Mouse (Mus musculus) stomach, embryonic 15.5 days (tissue): ENCODE measurements around the gene Pomt1. TPM values are rescaled to one million over a fixed set of nuclear protein-coding genes. Genes with fewer than 3 reads are reported as not detected.

Experiments used
- ATAC-seq: fragments of 200-750 bp; cut with Nextera tagmentation; 2 replicates; pipeline ENCODE4 v1.8.0; 2017; ENCODE audit warnings: low read depth, moderate number of reproducible peaks, moderate TSS enrichment; ENCODE audit not compliant: insufficient read depth, low FRiP score
- H3K27ac ChIP-seq: fragments of 300-500 bp; sonication (generic); 2 replicates; pipeline ENCODE4 v1.5.1; 2015; ENCODE audit warnings: mild to moderate bottlenecking, inconsistent platforms
- H3K27me3 ChIP-seq: fragments of 300-500 bp; sonication (generic); replicated peaks from 2 replicates; pipeline ENCODE4 v1.6.1; 2015; ENCODE audit warnings: inconsistent platforms
- H3K36me3 ChIP-seq: fragments of 300-500 bp; sonication (generic); 2 replicates; pipeline ENCODE4 v1.6.1; 2015; ENCODE audit warnings: inconsistent platforms
- H3K4me1 ChIP-seq: fragments of 300-500 bp; sonication (generic); 2 replicates; pipeline ENCODE4 v1.6.1; 2015; ENCODE audit warnings: inconsistent platforms
- H3K4me2 ChIP-seq: fragments of 300-500 bp; sonication (generic); 2 replicates; pipeline ENCODE4 v1.6.1; 2015; ENCODE audit warnings: mild to moderate bottlenecking, inconsistent platforms
- H3K4me3 ChIP-seq: fragments of 300-500 bp; sonication (generic); replicated peaks from 2 replicates; pipeline ENCODE4 v1.5.1; 2015; ENCODE audit warnings: inconsistent platforms
- H3K9ac ChIP-seq: fragments of 300-500 bp; sonication (generic); 2 replicates; pipeline ENCODE4 v1.6.1; 2015; ENCODE audit warnings: inconsistent platforms
- H3K9me3 ChIP-seq: fragments of 300-500 bp; sonication (generic); 2 replicates; pipeline ENCODE4 v1.6.1; 2016; ENCODE audit warnings: inconsistent platforms
- WGBS: fragments of 180-500 bp; shearing (Covaris S2); methylation state at CpG from one replicate; pipeline ENCODE4 v1.1.7; 2015; 5-methylcytosine and 5-hydroxymethylcytosine counted together
- polyA plus RNA-seq: library from polyadenylated mRNA; unstranded; fragments of >200 nt; fragmentation: Nextera tagmentation; extraction: Ambion mirVana; gene quantifications from 2 replicates; pipeline ENCODE4 v1.2.1, GENCODE M21; 2015

Pomt1 gene
- polyA plus RNA-seq, 1 experiment from 2014 or later, result 23.5 TPM

- H3K36me3 ChIP-seq, result peaks cover 32% of the 10 kb centered on the region
- 81% methylated on average over 11 of the region's 11 CpGs for WGBS
- no peak overlapping the region for H3K4me3 ChIP-seq
- peaks cover 16% of the 10 kb centered on the region for H3K4me1 ChIP-seq
- H3K9ac ChIP-seq, result no peak overlapping the region
- no peak for ATAC-seq
- no peak overlapping the region for H3K4me2 ChIP-seq
- no peak overlapping the region for H3K27ac ChIP-seq
- no peaks in the 10 kb centered on the region for H3K9me3 ChIP-seq
- no peaks in the 10 kb centered on the region for H3K27me3 ChIP-seq
Observed at GRCm38 (mm10) chr2:32256273-32256672, 19.9 kb downstream of the Pomt1 start.

DNA sequence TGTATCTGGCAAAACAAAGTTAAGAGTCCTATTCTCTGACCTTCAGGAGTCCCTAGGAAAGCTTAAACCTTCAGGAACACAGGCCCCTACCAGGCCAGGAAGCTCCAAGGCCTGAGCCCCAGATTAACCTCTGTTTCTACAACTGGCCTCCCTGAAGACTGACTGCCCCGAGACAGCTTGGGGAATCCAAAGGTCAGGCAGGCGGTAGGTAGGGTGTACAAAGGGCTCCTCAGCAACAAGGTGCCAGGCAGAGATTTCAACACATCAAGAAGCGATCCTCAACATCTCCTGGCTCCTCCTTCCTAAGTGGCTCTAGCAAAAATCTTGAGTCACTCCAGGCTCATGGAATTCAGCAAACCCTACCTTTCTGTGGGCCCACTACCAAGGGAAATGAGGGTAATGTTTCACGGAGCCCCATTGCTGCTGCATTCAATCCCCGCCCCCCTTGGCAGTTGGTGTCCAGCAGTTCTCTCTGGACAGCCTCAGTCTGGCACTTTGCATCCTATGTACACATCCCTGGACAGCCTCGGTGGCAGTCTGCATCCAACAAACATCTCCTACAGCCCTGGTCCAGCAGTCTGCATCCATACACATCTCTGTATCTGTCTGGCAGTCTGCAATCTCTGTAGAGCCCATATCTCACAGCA, 22.6 kb downstream of the Pomt1 start:
- Histone ChIP-seq H3K36me3 (peaks cover 19% of the 10 kb centered on the region; the same call in 1 of the 2 replicates), H3K4me2 (peak overlapping the region; percentile 76), H3K27ac (peak overlapping the region; percentile 67), H3K4me3 (peak overlapping the region; percentile 90), H3K4me1 (peaks cover 12% of the 10 kb centered on the region), H3K9ac (peak overlapping the region; percentile 89), H3K27me3 (no peaks in the 10 kb centered on the region), H3K9me3 (no peaks in the 10 kb centered on the region)
- ATAC-seq, result no peak
- WGBS, result 50% methylated on average over 6 of the region's 6 CpGs

DNA sequence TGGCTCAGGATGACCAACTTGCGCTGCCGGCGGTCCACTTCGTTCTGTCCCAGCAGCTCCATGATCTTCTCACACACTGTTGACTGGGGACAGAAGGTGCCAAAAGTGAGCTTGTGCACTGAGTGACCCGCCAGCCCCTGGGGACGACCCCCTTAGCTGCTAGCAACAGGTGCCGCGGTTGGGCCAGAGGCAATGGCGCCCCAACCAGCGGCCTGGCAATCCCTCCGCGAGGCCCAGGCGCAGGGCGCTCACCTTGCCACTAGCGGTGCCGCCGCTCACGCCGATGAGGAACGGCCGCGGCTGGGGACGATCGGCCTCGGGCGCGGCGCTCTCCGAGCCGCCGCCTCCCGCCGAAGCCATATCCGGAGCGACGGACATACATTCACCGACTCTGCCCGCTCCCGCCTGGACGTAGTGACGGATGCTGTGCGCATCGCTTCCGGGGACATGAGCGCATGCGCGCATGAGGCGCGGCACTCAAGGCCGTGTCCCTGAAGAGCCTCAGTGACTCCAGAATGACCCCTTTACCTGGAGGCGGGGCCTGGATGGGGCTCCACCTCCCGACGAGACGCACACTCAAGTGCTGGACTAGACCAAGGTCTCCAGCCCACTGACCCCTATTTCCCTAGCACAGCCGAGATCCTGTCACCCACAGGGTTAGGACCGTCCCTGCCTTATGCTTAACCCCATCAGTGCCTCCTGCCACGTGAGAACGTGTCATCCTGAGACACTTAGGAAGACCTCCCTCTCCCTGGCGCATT, 23.4 kb downstream of the Pomt1 start, which contains the start of gene Uck1:
Gene Uck1, minus strand, starts transcription at position 503 of the 761 bp plus-strand sequence.
- Histone ChIP-seq H3K4me3 (peak within 1 kb of the TSS; percentile 90), H3K9me3 (no peaks in the 10 kb centered on the region), H3K27ac (peak within 1 kb of the TSS; percentile 67), H3K36me3 (peaks cover 10% of the 10 kb centered on the region; the same call in 1 of the 2 replicates), H3K9ac (peak within 1 kb of the TSS; percentile 89), H3K4me2 (peak within 1 kb of the TSS; percentile 76), H3K27me3 (no peaks in the 10 kb centered on the region), H3K4me1 (peaks cover 12% of the 10 kb centered on the region)
- WGBS, result 1% methylated on average over 59 of the region's 59 CpGs
- ATAC-seq, result peak; percentile 92

DNA sequence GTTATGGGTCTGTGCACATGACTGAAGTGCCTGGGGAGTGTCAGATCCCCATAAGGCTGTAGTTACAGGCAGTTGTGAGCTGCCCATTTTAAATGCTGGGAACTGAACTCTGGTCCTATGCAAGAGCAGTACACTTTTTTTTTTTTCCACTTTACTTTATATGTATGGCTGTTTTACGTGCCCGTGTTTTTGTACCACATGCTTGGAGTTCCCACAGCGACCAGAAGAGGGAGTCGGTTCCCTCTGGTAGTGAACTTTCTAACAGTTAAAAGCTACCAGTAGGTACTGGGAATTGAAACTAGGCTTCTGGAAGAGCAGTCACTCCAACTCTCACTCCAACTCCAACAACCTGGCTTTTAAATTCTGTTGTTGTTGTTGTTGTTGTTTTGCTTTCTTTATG, 24.2 kb downstream of the Pomt1 start:
- H3K27ac ChIP-seq, result no peak overlapping the region
- H3K4me1 ChIP-seq, result peaks cover 12% of the 10 kb centered on the region
- H3K4me3 ChIP-seq, result no peak overlapping the region
- H3K4me2 ChIP-seq, result peak overlapping the region; percentile 76; the same call in 1 of the 2 replicates
- no peak overlapping the region for H3K9ac ChIP-seq
- H3K36me3 ChIP-seq, result peaks cover 10% of the 10 kb centered on the region; the same call in 1 of the 2 replicates
- no peaks in the 10 kb centered on the region for H3K9me3 ChIP-seq
- no peaks in the 10 kb centered on the region for H3K27me3 ChIP-seq
- WGBS, result 35% methylated on average over 4 of the region's 4 CpGs
- ATAC-seq, result no peak

DNA sequence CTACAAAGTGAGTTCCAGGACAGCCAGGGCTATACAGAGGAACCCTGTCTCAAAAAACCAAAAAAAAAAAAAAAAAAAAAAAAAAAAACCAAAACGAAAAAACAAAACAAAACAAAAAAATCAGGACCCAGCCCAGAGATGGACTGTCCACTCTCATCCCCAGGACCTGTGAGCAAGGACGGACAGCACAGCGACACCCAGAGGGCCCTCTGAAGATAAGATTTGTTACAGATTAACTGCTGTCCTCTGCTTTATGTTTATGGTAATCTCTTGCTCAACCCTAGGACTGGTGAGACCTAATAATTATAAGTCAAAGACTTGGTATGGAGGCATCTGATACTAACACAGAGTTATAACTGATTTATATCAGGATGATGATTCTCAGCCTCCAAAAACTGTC, 39.4 kb downstream of the Pomt1 start:
- no peak overlapping the region for H3K9ac ChIP-seq
- H3K4me2 ChIP-seq, result no peak overlapping the region
- WGBS, result 56% methylated on average over 3 of the region's 3 CpGs
- peaks cover 30% of the 10 kb centered on the region for H3K36me3 ChIP-seq
- H3K4me1 ChIP-seq, result no peaks in the 10 kb centered on the region
- no peak for ATAC-seq
- no peaks in the 10 kb centered on the region for H3K9me3 ChIP-seq
- H3K27ac ChIP-seq, result no peak overlapping the region
- no peak overlapping the region for H3K4me3 ChIP-seq
- no peaks in the 10 kb centered on the region for H3K27me3 ChIP-seq

DNA sequence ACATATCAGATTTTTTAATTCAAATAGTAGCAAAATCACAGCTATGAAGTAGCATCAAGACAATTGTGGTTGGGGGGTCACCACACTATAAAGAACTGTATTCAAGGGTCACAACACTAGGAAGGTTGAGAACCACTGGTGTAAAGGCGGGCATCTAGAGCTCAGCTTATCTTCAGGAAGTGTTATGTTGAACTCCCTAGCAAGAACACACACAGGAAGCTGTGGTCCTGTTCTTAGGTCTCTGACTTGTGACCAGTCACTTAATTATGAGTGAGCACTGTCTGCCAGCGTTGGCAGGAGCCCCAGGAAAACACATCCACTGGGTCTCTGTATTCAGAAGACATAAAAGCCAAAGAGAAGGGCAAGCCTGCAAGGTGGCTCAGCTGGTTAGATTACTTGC, 45.9 kb downstream of the Pomt1 start:
- Histone ChIP-seq H3K4me2 (no peak overlapping the region), H3K27me3 (no peaks in the 10 kb centered on the region), H3K4me3 (no peak overlapping the region), H3K9ac (no peak overlapping the region), H3K27ac (no peak overlapping the region), H3K36me3 (peaks cover 50% of the 10 kb centered on the region), H3K4me1 (peaks cover 11% of the 10 kb centered on the region; the same call in 1 of the 2 replicates), H3K9me3 (no peaks in the 10 kb centered on the region)
- ATAC-seq, result no peak
- 90% methylated on average over 2 of the region's 2 CpGs for WGBS

DNA sequence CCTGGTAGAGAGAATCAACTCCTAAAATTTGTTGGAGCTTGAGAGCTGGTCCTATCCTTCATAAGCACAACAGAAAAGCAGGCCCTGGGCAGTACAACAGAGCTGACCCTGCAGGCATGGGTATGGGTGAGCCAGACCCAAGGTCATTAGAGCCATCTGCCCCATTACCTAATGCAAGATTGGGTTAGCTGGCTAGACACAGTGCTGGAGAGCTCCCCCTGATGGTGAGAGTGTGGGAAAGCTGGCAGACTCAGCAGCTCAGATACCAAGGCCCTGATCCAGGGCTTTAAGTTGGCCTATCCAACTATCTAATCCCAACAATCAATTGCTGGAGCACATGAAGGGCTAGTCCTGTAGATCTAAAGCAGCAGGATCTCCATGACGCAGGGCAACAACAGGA, 46.3 kb downstream of the Pomt1 start:
- no peak for ATAC-seq
- Histone ChIP-seq H3K4me2 (no peak overlapping the region), H3K36me3 (peaks cover 50% of the 10 kb centered on the region), H3K4me3 (no peak overlapping the region), H3K27me3 (no peaks in the 10 kb centered on the region), H3K4me1 (peaks cover 11% of the 10 kb centered on the region; the same call in 1 of the 2 replicates), H3K27ac (no peak overlapping the region), H3K9ac (no peak overlapping the region), H3K9me3 (no peaks in the 10 kb centered on the region)
- WGBS, result 88% methylated on average over 1 of the region's 1 CpGs

DNA sequence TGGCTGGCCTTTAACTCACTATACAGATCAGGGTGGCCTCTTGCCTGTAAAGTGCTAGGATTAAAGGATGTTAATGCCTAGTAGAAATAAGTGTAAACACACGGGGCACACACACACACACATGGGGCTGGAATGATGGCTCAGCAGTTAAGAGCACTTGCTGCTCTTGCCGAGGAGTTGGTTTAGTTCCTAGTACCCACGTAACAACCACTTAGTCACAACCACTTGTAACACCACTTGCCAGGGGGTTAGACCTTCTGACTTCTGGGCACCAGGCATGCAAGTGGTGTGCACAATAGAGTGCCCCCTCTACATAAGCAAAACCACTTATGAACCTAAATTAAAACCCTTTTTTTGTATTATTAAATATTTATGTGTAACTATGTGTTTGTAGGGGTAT, 47.6 kb downstream of the Pomt1 start:
- no peak overlapping the region for H3K4me2 ChIP-seq
- no peak overlapping the region for H3K9ac ChIP-seq
- peaks cover 13% of the 10 kb centered on the region for H3K4me1 ChIP-seq
- no peak overlapping the region for H3K4me3 ChIP-seq
- ATAC-seq, result no peak
- no peaks in the 10 kb centered on the region for H3K9me3 ChIP-seq
- 72% methylated on average over 3 of the region's 3 CpGs for WGBS
- no peaks in the 10 kb centered on the region for H3K27me3 ChIP-seq
- H3K27ac ChIP-seq, result no peak overlapping the region
- H3K36me3 ChIP-seq, result peaks cover 38% of the 10 kb centered on the region

DNA sequence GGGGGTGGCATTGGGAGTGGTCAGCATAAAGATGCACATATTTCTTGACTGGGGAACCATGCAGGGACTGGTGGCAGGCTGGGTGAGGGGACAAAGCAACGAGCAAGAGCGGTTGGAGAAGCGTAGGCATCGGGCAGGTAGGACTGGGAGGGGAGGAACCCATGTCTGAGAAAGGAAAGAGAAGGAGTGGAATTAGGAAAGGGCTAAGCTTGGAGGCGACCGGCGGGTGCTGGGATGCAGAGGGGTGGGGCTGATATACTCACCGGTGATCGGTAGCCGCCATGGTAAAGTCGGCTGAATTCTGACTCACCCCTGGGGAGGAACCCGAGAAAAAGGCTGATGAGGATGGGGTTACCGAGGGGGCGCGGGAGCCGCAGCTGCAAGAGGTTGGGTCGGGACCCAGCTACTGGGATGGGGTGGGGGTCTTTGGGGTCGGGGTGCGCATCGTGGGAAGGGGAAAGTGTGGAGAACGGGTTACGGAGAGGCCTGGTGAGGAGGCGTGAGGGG, 51.0 kb downstream of the Pomt1 start, which contains the start of gene Golga2:
Gene Golga2, plus strand, starts transcription at position 51 of the 507 bp plus-strand sequence.
- peaks cover 16% of the 10 kb centered on the region for H3K36me3 ChIP-seq
- H3K9ac ChIP-seq, result peak within 1 kb of the TSS; percentile 91
- H3K4me3 ChIP-seq, result peak within 1 kb of the TSS; percentile 87
- peak within 1 kb of the TSS; percentile 84 for H3K4me2 ChIP-seq
- peak within 1 kb of the TSS; percentile 68 for H3K27ac ChIP-seq
- H3K9me3 ChIP-seq, result no peaks in the 10 kb centered on the region
- H3K4me1 ChIP-seq, result peaks cover 19% of the 10 kb centered on the region
- ATAC-seq, result no peak
- no peaks in the 10 kb centered on the region for H3K27me3 ChIP-seq
- 0% methylated on average over 23 of the region's 23 CpGs for WGBS

DNA sequence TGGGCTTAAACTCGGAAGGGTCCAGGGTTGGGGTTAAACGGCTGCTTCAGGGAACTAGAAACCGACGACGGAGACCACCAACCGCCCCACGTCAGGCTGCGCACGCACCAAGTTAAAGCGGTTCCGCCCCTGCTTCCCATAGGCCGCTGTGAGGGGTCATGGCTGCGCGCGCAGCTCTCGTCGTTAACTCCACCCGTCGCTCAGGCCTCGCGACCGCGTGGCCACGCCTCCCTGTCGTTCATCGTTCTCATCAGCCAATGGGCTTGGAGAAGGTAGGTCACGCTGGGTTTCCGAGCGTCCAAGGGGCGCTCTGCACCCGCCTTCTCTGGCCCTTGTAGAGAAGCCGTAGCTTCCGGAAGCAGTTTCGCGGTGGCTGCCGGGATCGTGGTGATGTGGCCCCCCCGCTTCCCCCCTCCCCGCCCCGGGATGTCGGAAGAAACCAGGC, 51.6 kb downstream of the Pomt1 start, which contains the start of gene Swi5:
Gene Swi5, minus strand, starts transcription at position 153 of the 445 bp plus-strand sequence.
- under 1% methylated on average over 41 of the region's 41 CpGs for WGBS
- H3K36me3 ChIP-seq, result peaks cover 13% of the 10 kb centered on the region
- H3K27ac ChIP-seq, result peak within 1 kb of the TSS; percentile 68
- H3K9ac ChIP-seq, result peak within 1 kb of the TSS; percentile 91
- peak within 1 kb of the TSS; percentile 87 for H3K4me3 ChIP-seq
- H3K27me3 ChIP-seq, result no peaks in the 10 kb centered on the region
- H3K4me2 ChIP-seq, result peak within 1 kb of the TSS; percentile 84
- ATAC-seq, result peak; percentile 99
- H3K9me3 ChIP-seq, result no peaks in the 10 kb centered on the region
- H3K4me1 ChIP-seq, result peaks cover 16% of the 10 kb centered on the region

DNA sequence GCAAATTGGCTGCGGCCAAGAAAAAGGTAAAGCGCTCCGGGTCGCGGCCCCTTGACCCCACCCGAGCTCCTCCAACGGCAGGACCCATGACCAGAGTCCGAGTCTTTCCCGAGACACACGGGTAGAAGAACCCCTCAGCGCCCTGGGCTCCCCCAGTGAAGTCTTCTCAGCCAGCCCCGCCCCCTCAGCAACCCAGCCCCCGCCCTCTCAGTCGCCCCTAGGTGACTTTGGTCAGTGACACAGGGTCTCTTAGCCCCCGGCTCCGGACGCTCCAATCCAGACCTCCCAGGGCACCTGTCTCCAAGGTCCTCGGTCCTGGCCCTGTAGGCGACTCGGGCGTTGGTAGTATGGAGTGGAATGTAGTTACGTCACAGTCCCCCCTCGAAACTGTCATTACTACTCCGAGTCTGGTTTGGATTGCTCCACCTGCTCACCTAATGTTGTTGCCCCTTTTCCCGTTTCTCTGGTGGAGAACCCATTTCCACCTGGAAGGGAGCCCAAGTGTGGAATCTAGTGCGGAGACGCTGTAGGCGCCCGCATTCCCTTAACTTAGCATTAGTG, 52.1 kb downstream of the Pomt1 start:
- H3K9ac ChIP-seq, result peak overlapping the region; percentile 65
- under 1% methylated on average over 29 of the region's 29 CpGs for WGBS
- H3K4me2 ChIP-seq, result peak overlapping the region; percentile 76
- peaks cover 15% of the 10 kb centered on the region for H3K36me3 ChIP-seq
- no peaks in the 10 kb centered on the region for H3K9me3 ChIP-seq
- ATAC-seq, result peak; percentile 30
- H3K27me3 ChIP-seq, result no peaks in the 10 kb centered on the region
- peaks cover 16% of the 10 kb centered on the region for H3K4me1 ChIP-seq
- H3K27ac ChIP-seq, result peak overlapping the region; percentile 64; the same call in 1 of the 2 replicates
- peak overlapping the region; percentile 87 for H3K4me3 ChIP-seq
